Mouse (Mus musculus) limb, embryonic 15.5 days (tissue): ENCODE measurements around the gene Krtap20-2. TPM values are rescaled to one million over a fixed set of nuclear protein-coding genes. Genes with fewer than 3 reads are reported as not detected.
"Not testable (repeated sequence)": the region's sequence is repeated elsewhere in the genome, so short reads cannot be mapped to it uniquely, and the experiment has no call there.

Experiments
- ATAC-seq: fragments of 200-750 bp; cut with Nextera tagmentation; 2 replicates; pipeline ENCODE4 v1.8.0; 2017; ENCODE audit warnings: low read depth, moderate TSS enrichment; ENCODE audit not compliant: insufficient number of reproducible peaks, low FRiP score, low TSS enrichment
- H3K27ac ChIP-seq: fragments of 300-500 bp; sonication (generic); 2 replicates; pipeline ENCODE4 v1.5.1; 2015; ENCODE audit warnings: moderate library complexity, mild to moderate bottlenecking, inconsistent platforms
- H3K27me3 ChIP-seq: fragments of 300-500 bp; sonication (generic); 2 replicates; pipeline ENCODE4 v1.6.1; 2015; ENCODE audit warnings: inconsistent platforms
- H3K36me3 ChIP-seq: fragments of 300-500 bp; sonication (generic); 2 replicates; pipeline ENCODE4 v1.6.1; 2015; ENCODE audit warnings: inconsistent platforms
- H3K4me1 ChIP-seq: fragments of 300-500 bp; sonication (generic); 2 replicates; pipeline ENCODE4 v1.6.1; 2015; ENCODE audit warnings: inconsistent platforms
- H3K4me2 ChIP-seq: fragments of 300-500 bp; sonication (generic); 2 replicates; pipeline ENCODE4 v1.6.1; 2015; ENCODE audit warnings: mild to moderate bottlenecking, inconsistent platforms
- H3K4me3 ChIP-seq: fragments of 300-500 bp; sonication (generic); 2 replicates; pipeline ENCODE4 v1.5.1; 2015; ENCODE audit warnings: mild to moderate bottlenecking, inconsistent platforms
- H3K9ac ChIP-seq: fragments of 300-500 bp; sonication (generic); 2 replicates; pipeline ENCODE4 v1.6.1; 2015; ENCODE audit warnings: inconsistent platforms
- H3K9me3 ChIP-seq: fragments of 300-500 bp; sonication (generic); 2 replicates; pipeline ENCODE4 v1.6.1; 2016; ENCODE audit warnings: inconsistent platforms
- WGBS: fragments of 180-500 bp; shearing (Covaris S2); methylation state at CpG from one replicate; pipeline ENCODE4 v1.1.7; 2015; 5-methylcytosine and 5-hydroxymethylcytosine counted together
- polyA plus RNA-seq: library from polyadenylated mRNA; unstranded; fragments of >200 nt; fragmentation: Nextera tagmentation; extraction: Ambion mirVana; gene quantifications from 2 replicates; pipeline ENCODE4 v1.2.1, GENCODE M21; 2015

The Krtap20-2 gene
- not detected in 2 replicates for polyA plus RNA-seq

- Histone ChIP-seq H3K4me2 (no peak within 1 kb of the TSS), H3K4me1 (no peaks in the 10 kb centered on the region), H3K36me3 (no peaks in the 10 kb centered on the region), H3K4me3 (no peak within 1 kb of the TSS), H3K27ac (no peak within 1 kb of the TSS), H3K27me3 (no peaks in the 10 kb centered on the region), H3K9ac (no peak within 1 kb of the TSS), H3K9me3 (no peaks in the 10 kb centered on the region)
- no peak for ATAC-seq
- WGBS: 73% methylated on average over 1 of the region's 1 CpGs
Observed at GRCm38 (mm10) chr16:89205561-89205960, at the start of gene Krtap20-2. Krtap20-2 (plus strand) TSS chr16:89205861.

- no peaks in the 10 kb centered on the region for H3K36me3 ChIP-seq
- WGBS: 84% methylated on average over 4 of the region's 4 CpGs
- no peak for ATAC-seq
- H3K27me3 ChIP-seq: no peaks in the 10 kb centered on the region
- H3K4me1 ChIP-seq: no peaks in the 10 kb centered on the region
- H3K9me3 ChIP-seq: no peaks in the 10 kb centered on the region
- H3K27ac ChIP-seq: no peak within 1 kb of the TSS
- no peak within 1 kb of the TSS for H3K9ac ChIP-seq
- no peak within 1 kb of the TSS for H3K4me3 ChIP-seq
- H3K4me2 ChIP-seq: no peak within 1 kb of the TSS
Observed at GRCm38 (mm10) chr16:89157652-89158051, 48.0 kb upstream of the Krtap20-2 start, which contains the start of gene Gm9789. Gm9789 (plus strand) TSS chr16:89157952.

GRCm38 (mm10) chr16:89169190-89169589, 36.5 kb upstream of the Krtap20-2 start, which contains the start of gene Gm7735:
Gm7735 (plus strand) TSS chr16:89169490.
- ATAC-seq, H3K9ac ChIP-seq: not testable (repeated sequence)

GRCm38 (mm10) chr16:89174435-89174834, 31.2 kb upstream of the Krtap20-2 start, which contains the start of gene 1110057P08Rik:
1110057P08Rik (plus strand) TSS chr16:89174735.
- WGBS: 64% methylated on average over 2 of the region's 2 CpGs
- Histone ChIP-seq H3K36me3 (no peaks in the 10 kb centered on the region), H3K9ac (no peak within 1 kb of the TSS), H3K4me2 (no peak within 1 kb of the TSS), H3K9me3 (no peaks in the 10 kb centered on the region), H3K4me1 (no peaks in the 10 kb centered on the region), H3K27me3 (no peaks in the 10 kb centered on the region), H3K27ac (no peak within 1 kb of the TSS), H3K4me3 (no peak within 1 kb of the TSS)
- ATAC-seq: no peak

More at GRCm38 (mm10) chr16:89169190-89169589, 36.5 kb upstream of the Krtap20-2 start, which contains the start of gene Gm7735:
- not testable (repeated sequence) for H3K27ac ChIP-seq, H3K4me2 ChIP-seq, H3K27me3 ChIP-seq, H3K4me3 ChIP-seq, H3K4me1 ChIP-seq, H3K9me3 ChIP-seq, H3K36me3 ChIP-seq

- Histone ChIP-seq H3K4me3 (no peak overlapping the region), H3K36me3 (no peaks in the 10 kb centered on the region), H3K4me1 (no peaks in the 10 kb centered on the region), H3K27me3 (no peaks in the 10 kb centered on the region), H3K9me3 (no peaks in the 10 kb centered on the region), H3K9ac (no peak overlapping the region), H3K27ac (no peak overlapping the region), H3K4me2 (no peak overlapping the region)
- ATAC-seq: no peak
- WGBS: 76% methylated on average over 4 of the region's 4 CpGs
Observed at GRCm38 (mm10) chr16:89188621-89189020, 17.0 kb upstream of the Krtap20-2 start.

Other genes with a start within 250 kb of the Krtap20-2 start
- 0.42 TPM in 1 of 2 replicates, not detected in the other for gene Krtap16-3, start 243.0 kb upstream of the Krtap20-2 start, polyA plus RNA-seq
- 0.50 and 1.2 TPM in 2 replicates for gene Krtap22-2, start 195.1 kb upstream of the Krtap20-2 start, polyA plus RNA-seq
- 1.0 TPM in 1 of 2 replicates, not detected in the other for gene Gm10229, start 190.6 kb upstream of the Krtap20-2 start, polyA plus RNA-seq
- 0.68 TPM in 1 of 2 replicates, not detected in the other for gene Krtap6-1, start 174.2 kb upstream of the Krtap20-2 start, polyA plus RNA-seq
- gene Gm10228, start 164.4 kb upstream of the Krtap20-2 start, polyA plus RNA-seq: 0.65 TPM in 1 of 2 replicates, not detected in the other
- gene Krtap6-5, start 158.0 kb upstream of the Krtap20-2 start, polyA plus RNA-seq: not detected in 2 replicates
- gene 1110025L11Rik, start 141.9 kb upstream of the Krtap20-2 start, polyA plus RNA-seq: 0.64 and 2.6 TPM in 2 replicates
- not detected in 2 replicates for gene Krtap6-3, start 121.8 kb upstream of the Krtap20-2 start, polyA plus RNA-seq
- not detected in 2 replicates for gene Gm6358, start 65.0 kb upstream of the Krtap20-2 start, polyA plus RNA-seq
- gene Gm10061, start 54.8 kb upstream of the Krtap20-2 start, polyA plus RNA-seq: not detected in 2 replicates
- not detected in 2 replicates for gene Gm9789, start 47.9 kb upstream of the Krtap20-2 start, polyA plus RNA-seq
- gene Gm7735, start 36.4 kb upstream of the Krtap20-2 start, polyA plus RNA-seq: not detected in 2 replicates
- not detected in 2 replicates for gene 1110057P08Rik, start 31.1 kb upstream of the Krtap20-2 start, polyA plus RNA-seq
- not detected in 2 replicates for gene Krtap21-1, start 198.0 kb downstream of the Krtap20-2 start, polyA plus RNA-seq
- 0.55 TPM in 1 of 2 replicates, not detected in the other for gene Krtap6-2, start 214.2 kb downstream of the Krtap20-2 start, polyA plus RNA-seq